Mouse (Mus musculus): ENCODE data around the gene Olfr1415.

GRCm38 (mm10) chr1:92473165-92474041 lies 22.5 kb downstream of the Olfr1415 start, which contains the start of gene Ndufa10:
- TF ChIP-seq CTCF (IDR thresholded peaks at IDR 0.05; ENCODE audit: control insufficient read depth, insufficient read depth, low read length), result peak; percentile 2; the same call in 1 of the 2 replicates
- TF ChIP-seq POLR2A (IDR thresholded peaks at IDR 0.05; ENCODE audit: borderline replicate concordance, control insufficient read depth, low read depth, low read length), result peak; percentile 81; the same call in 1 of the 2 replicates
